Mouse (Mus musculus): ENCODE data around the gene Gm4881. TPM values are rescaled to one million over a fixed set of nuclear protein-coding genes. Genes with fewer than 3 reads are reported as not detected.

Gene Gm4881
- polyA plus RNA-seq, 1 experiment from 2014 or later: not detected

- Histone ChIP-seq H3K27me3 (ENCODE audit: insufficient read depth, low read length) (no peaks in the 10 kb centered on the region), H3K9ac (replicated peaks) (peak overlapping the region; percentile 98), H3K27ac (ENCODE audit: low read depth) (peak overlapping the region; percentile 97), H3K36me3 (replicated peaks; ENCODE audit: insufficient read depth, low read length) (peaks cover 45% of the 10 kb centered on the region), H3K4me3 (ENCODE audit: low read depth, low read length) (peak overlapping the region; percentile 83), H3K9me3 (ENCODE audit: low read length) (no peaks in the 10 kb centered on the region), H3K4me2 (ENCODE audit: low read depth, low read length) (peak overlapping the region; percentile 85), H3K4me1 (ENCODE audit: insufficient read depth) (peaks cover 23% of the 10 kb centered on the region)
- WGBS (ENCODE audit: insufficient replicate concordance): under 1% methylated on average over 36 of the region's 47 CpGs
- no peak for DNase-seq
- no peak for ATAC-seq
- TF ChIP-seq CTCF (IDR thresholded peaks at IDR 0.05; ENCODE audit: low read depth): no peak
- no peak for TF ChIP-seq EP300 (IDR thresholded peaks at IDR 0.05; ENCODE audit: low read depth)
These were observed 59.5 kb downstream of the Gm4881 start for GRCm38 (mm10) chr7:24884693-24885291.

- Histone ChIP-seq H3K27me3 (ENCODE audit: insufficient read depth, low read length) (no peaks in the 10 kb centered on the region), H3K4me1 (ENCODE audit: insufficient read depth) (peaks cover 23% of the 10 kb centered on the region), H3K9ac (replicated peaks) (peak within 1 kb of the TSS; percentile 98), H3K27ac (ENCODE audit: low read depth) (peak within 1 kb of the TSS; percentile 97), H3K36me3 (replicated peaks; ENCODE audit: insufficient read depth, low read length) (peaks cover 38% of the 10 kb centered on the region), H3K4me2 (ENCODE audit: low read depth, low read length) (peak within 1 kb of the TSS; percentile 85), H3K4me3 (ENCODE audit: low read depth, low read length) (peak within 1 kb of the TSS; percentile 83), H3K9me3 (ENCODE audit: low read length) (no peaks in the 10 kb centered on the region)
- WGBS (ENCODE audit: insufficient replicate concordance): under 1% methylated on average over 53 of the region's 57 CpGs
- ATAC-seq (peak; percentile 94), DNase-seq (peak; percentile 98)
- TF ChIP-seq CTCF (IDR thresholded peaks at IDR 0.05; ENCODE audit: low read depth) (peak; percentile 75), EP300 (IDR thresholded peaks at IDR 0.05; ENCODE audit: low read depth) (peak; percentile 91)
These were observed 60.2 kb downstream of the Gm4881 start, which contains the start of gene Rps19 for GRCm38 (mm10) chr7:24883896-24884692. Gene Rps19 (plus strand): TSS chr7:24884371.

- Histone ChIP-seq H3K9ac (replicated peaks) (no peak overlapping the region), H3K4me3 (ENCODE audit: low read depth, low read length) (no peak overlapping the region), H3K9me3 (ENCODE audit: low read length) (no peaks in the 10 kb centered on the region), H3K4me2 (ENCODE audit: low read depth, low read length) (no peak overlapping the region), H3K4me1 (ENCODE audit: insufficient read depth) (peaks cover 23% of the 10 kb centered on the region), H3K27ac (ENCODE audit: low read depth) (no peak overlapping the region), H3K36me3 (replicated peaks; ENCODE audit: insufficient read depth, low read length) (peaks cover 23% of the 10 kb centered on the region), H3K27me3 (ENCODE audit: insufficient read depth, low read length) (no peaks in the 10 kb centered on the region)
- no peak for TF ChIP-seq CTCF (IDR thresholded peaks at IDR 0.05; ENCODE audit: low read depth)
- ATAC-seq (no peak), DNase-seq (no peak)
- WGBS (ENCODE audit: insufficient replicate concordance): 87% methylated on average over 9 of the region's 9 CpGs
These were observed 61.7 kb downstream of the Gm4881 start for GRCm38 (mm10) chr7:24882416-24883199.

- no peaks in the 10 kb centered on the region for H3K9me3 ChIP-seq (ENCODE audit: low read length)
- 58% methylated on average over 2 of the region's 2 CpGs for WGBS (ENCODE audit: insufficient replicate concordance)
- 0 out of 2 replicates have a peak, but pooled peaks cover 2% of the 10 kb centered on the region for H3K4me1 ChIP-seq (ENCODE audit: insufficient read depth)
- no peak overlapping the region for H3K27ac ChIP-seq (ENCODE audit: low read depth)
- TF ChIP-seq EP300 (IDR thresholded peaks at IDR 0.05; ENCODE audit: low read depth) (no peak), CTCF (IDR thresholded peaks at IDR 0.05; ENCODE audit: low read depth) (no peak)
- no peaks in the 10 kb centered on the region for H3K27me3 ChIP-seq (ENCODE audit: insufficient read depth, low read length)
- H3K36me3 ChIP-seq (replicated peaks; ENCODE audit: insufficient read depth, low read length): no peaks in the 10 kb centered on the region
- no peak for DNase-seq
- no peak overlapping the region for H3K4me2 ChIP-seq (ENCODE audit: low read depth, low read length)
- no peak for ATAC-seq
- no peak overlapping the region for H3K4me3 ChIP-seq (ENCODE audit: low read depth, low read length)
- H3K9ac ChIP-seq (replicated peaks): no peak overlapping the region
These were observed 64.7 kb downstream of the Gm4881 start for GRCm38 (mm10) chr7:24879620-24880019.

GRCm38 (mm10) chr7:24877588-24877987 lies 66.7 kb downstream of the Gm4881 start:
- Histone ChIP-seq H3K4me3 (ENCODE audit: low read depth, low read length) (no peak overlapping the region), H3K9ac (replicated peaks) (no peak overlapping the region), H3K36me3 (replicated peaks; ENCODE audit: insufficient read depth, low read length) (no peaks in the 10 kb centered on the region), H3K4me2 (ENCODE audit: low read depth, low read length) (no peak overlapping the region), H3K4me1 (ENCODE audit: insufficient read depth) (no peaks in the 10 kb centered on the region), H3K27ac (ENCODE audit: low read depth) (no peak overlapping the region), H3K27me3 (ENCODE audit: insufficient read depth, low read length) (no peaks in the 10 kb centered on the region), H3K9me3 (ENCODE audit: low read length) (no peaks in the 10 kb centered on the region)
- WGBS (ENCODE audit: insufficient replicate concordance): 56% methylated on average over 3 of the region's 3 CpGs
- TF ChIP-seq CTCF (IDR thresholded peaks at IDR 0.05; ENCODE audit: low read depth): no peak
- TF ChIP-seq EP300 (IDR thresholded peaks at IDR 0.05; ENCODE audit: low read depth): no peak
- ATAC-seq: no peak
- DNase-seq: no peak

Small RNAs within 50 kb of the gene (microRNA-seq; reads per million reads assigned to microRNA genes)
- not detected for gene Mir7046
- gene Mir7047: not detected

Other genes with a start within 250 kb of the Gm4881 start
- gene BC049730, start 235.3 kb downstream of the Gm4881 start, polyA plus RNA-seq (2015; fragmentation: Nextera tagmentation; extraction: Ambion mirVana): not detected in 2 replicates
- gene Gm4763, start 217.6 kb downstream of the Gm4881 start, polyA plus RNA-seq (2015; fragmentation: Nextera tagmentation; extraction: Ambion mirVana): not detected in 2 replicates
- 18.9 and 20.5 TPM in 2 replicates for gene Cd177, start 184.2 kb downstream of the Gm4881 start, polyA plus RNA-seq (2015; fragmentation: Nextera tagmentation; extraction: Ambion mirVana)
- gene Ceacam10, start 167.3 kb downstream of the Gm4881 start, polyA plus RNA-seq (2015; fragmentation: Nextera tagmentation; extraction: Ambion mirVana): 5.0 and 5.3 TPM in 2 replicates
- gene Gm9844, start 82.3 kb downstream of the Gm4881 start, polyA plus RNA-seq (2015; fragmentation: Nextera tagmentation; extraction: Ambion mirVana): 1.6 and 2.7 TPM in 2 replicates
- gene Lypd4, start 74.6 kb downstream of the Gm4881 start, polyA plus RNA-seq (2015; fragmentation: Nextera tagmentation; extraction: Ambion mirVana): not detected in 2 replicates
- not detected in 2 replicates for gene Dmrtc2, start 74.4 kb downstream of the Gm4881 start, polyA plus RNA-seq (2015; fragmentation: Nextera tagmentation; extraction: Ambion mirVana)
- gene Rps19, start 60.1 kb downstream of the Gm4881 start, polyA plus RNA-seq (2015; fragmentation: Nextera tagmentation; extraction: Ambion mirVana): 1,140 and 1,164 TPM in 2 replicates
- gene Cd79a, start 47.1 kb downstream of the Gm4881 start, polyA plus RNA-seq (2015; fragmentation: Nextera tagmentation; extraction: Ambion mirVana): 32.0 and 34.0 TPM in 2 replicates
- 30.2 and 30.4 TPM in 2 replicates for gene Arhgef1, start 41.6 kb downstream of the Gm4881 start, polyA plus RNA-seq (2015; fragmentation: Nextera tagmentation; extraction: Ambion mirVana)
- 88.2 and 92.7 TPM in 2 replicates for gene Rabac1, start 28.3 kb upstream of the Gm4881 start, polyA plus RNA-seq (2015; fragmentation: Nextera tagmentation; extraction: Ambion mirVana)
- 0.85 and 1.2 TPM in 2 replicates for gene Atp1a3, start 61.5 kb upstream of the Gm4881 start, polyA plus RNA-seq (2015; fragmentation: Nextera tagmentation; extraction: Ambion mirVana)
- gene Grik5, start 127.9 kb upstream of the Gm4881 start, polyA plus RNA-seq (2015; fragmentation: Nextera tagmentation; extraction: Ambion mirVana): 0.69 and 0.76 TPM in 2 replicates
- 9.4 and 10.8 TPM in 2 replicates for gene Zfp574, start 128.1 kb upstream of the Gm4881 start, polyA plus RNA-seq (2015; fragmentation: Nextera tagmentation; extraction: Ambion mirVana)
- gene Pou2f2, start 235.2 kb upstream of the Gm4881 start, polyA plus RNA-seq (2015; fragmentation: Nextera tagmentation; extraction: Ambion mirVana): 2.0 and 2.9 TPM in 2 replicates

All from liver, postnatal 0 days (tissue).